23 mouse cellular contexts compared by ENCODE assay signal in genomic region chrX:95077013-95077699, GRCm38 (mm10). TPM values are rescaled to one million over a fixed set of nuclear protein-coding genes. Genes with fewer than 3 reads are reported as not detected.
DNase-seq lines count a peak whose midpoint lies in the region; ATAC-seq and TF ChIP-seq lines count a peak whose summit lies in the region.
"Had no signal": no experiment of that assay in that cellular context is flagged by ENCODE, and none has a peak within 500 bp of the region (broad histone marks: within the 10 kb centered on the region; RNA-seq: fewer than 3 reads in every experiment).

No protein-coding gene starts in this region.

- DNase-seq in lung, postnatal 14 days: peak; percentile 0
- no peak for DNase-seq in lung, adult 2 months
- DNase-seq in c-Kit-positive CD71-negative TER-119-negative erythroid progenitor cells, embryonic 14.5 days (ENCODE audit: low read depth): peak; percentile 8
- no peak for DNase-seq in embryo, embryonic 10.5 days (ENCODE audit: low spot score)
- DNase-seq in gastrocnemius, adult 8-10 months (ENCODE audit: low spot score in 2 of 2): no peak
- no peak for DNase-seq in left cerebral cortex, postnatal 10 days (ENCODE audit: extremely low spot score in 1 of 2, low spot score in 2 of 2)
- DNase-seq: adrenal gland, postnatal 10 days; cerebellum, adult 9-11 months; kidney, adult 8-10 months; kidney, postnatal 14 days; layer of hippocampus, postnatal 36 days; thymus, adult 18-20 months had no signal

- peak; percentile 53 for ATAC-seq in CD4-positive, CD25-positive, alpha-beta regulatory T cell, adult 4 months
- peak; percentile 91 for ATAC-seq in megakaryocyte progenitor cell, adult 5-6 weeks (replicated peaks; ENCODE audit: poor library complexity)
- ATAC-seq: forebrain, embryonic 16.5 days had no signal

- WGBS in lung, adult 2 months: 70% methylated on average over 9 of the region's 9 CpGs

- H3K4me3 ChIP-seq in lung, adult 2 months (replicated peaks; ENCODE audit: extremely low read depth, low read depth, low read length): no peak overlapping the region
- H3K4me3 ChIP-seq: embryonic facial prominence, embryonic 13.5 days; heart, embryonic 15.5 days; hindbrain, embryonic 10.5 days; layer of hippocampus, adult 2 months; limb, embryonic 15.5 days; lung, embryonic 15.5 days; neural tube, embryonic 13.5 days; stomach, embryonic 15.5 days had no signal

- no peak for TF ChIP-seq CTCF in lung, adult 2 months (IDR thresholded peaks at IDR 0.05; ENCODE audit: insufficient read depth, low read length)

- TF ChIP-seq POLR2A in lung, adult 2 months (IDR thresholded peaks at IDR 0.05; ENCODE audit: borderline replicate concordance, extremely low read depth, low read depth, low read length): no peak

- intact Hi-C loops in left cerebral cortex, postnatal 10 days (cut with DNase I): no loop called here

- no peaks in the 10 kb centered on the region for H3K4me1 ChIP-seq in lung, adult 2 months (ENCODE audit: control insufficient read depth, insufficient read depth, low read length)
- H3K4me1 ChIP-seq: embryonic facial prominence, embryonic 13.5 days; heart, embryonic 15.5 days; hindbrain, embryonic 10.5 days; limb, embryonic 15.5 days; lung, embryonic 15.5 days; neural tube, embryonic 13.5 days; stomach, embryonic 15.5 days had no signal

RNA-seq across cellular contexts. Expression of gene Spin4, which starts 50.7 kb away (rescaled TPM):
- 0.93 and 1.1 TPM in 2 replicates for polyA plus RNA-seq in lung, adult 2 months (2012; rRNA removed)
- under 1 TPM; 0.14 to 0.52 TPM for polyA plus RNA-seq in CD4-positive, CD25-positive, alpha-beta regulatory T cell, adult 4 months (2017; shearing (Covaris generic))
- total RNA-seq in megakaryocyte progenitor cell, adult 5-6 weeks (2015): 0.10 and 0.27 TPM in 2 replicates
- total RNA-seq in megakaryocyte progenitor cell, adult 5-6 weeks (2017): 0.37 TPM in 1 of 2 replicates, not detected in the other
- under 1 TPM; 0.15 to 0.48 (median 0.18) TPM for total RNA-seq in gastrocnemius, adult 8-10 months (2022)
- 1 to 10 TPM in 1 of 2 experiments, under 1 TPM in 1; 0.92 to 1.2 TPM for total RNA-seq in left cerebral cortex, postnatal 10 days (2021)

Comparison
In these comparisons a context has a peak if more than half of its experiments do, and no peak if none do; other contexts are left out.
1. DNase-seq: peak in lung, postnatal 14 days (single experiment) and c-Kit-positive CD71-negative TER-119-negative erythroid progenitor cells, embryonic 14.5 days (single experiment); none in lung, adult 2 months (single experiment), embryo, embryonic 10.5 days (single experiment), gastrocnemius, adult 8-10 months (0 of 2) and left cerebral cortex, postnatal 10 days (0 of 2).